Mouse (Mus musculus): ENCODE data around the gene Tuba1c.

Gene Tuba1c

GRCm38 (mm10) chr15:99029619-99030584, at the start of gene Tuba1c:
Gene Tuba1c (plus strand): TSS chr15:99029891.
- peak; percentile 94 to 95 for DNase-seq (ENCODE audit: low spot score in 2 of 2)

- no peak for DNase-seq (ENCODE audit: low spot score in 2 of 2)
These were observed 49.6 kb upstream of the Tuba1c start for GRCm38 (mm10) chr15:98980012-98980614.

- DNase-seq (ENCODE audit: low spot score in 2 of 2) = no peak
These were observed 47.6 kb upstream of the Tuba1c start for GRCm38 (mm10) chr15:98982100-98982499.

GRCm38 (mm10) chr15:98983431-98984081, 46.1 kb upstream of the Tuba1c start:
- no peak for DNase-seq (ENCODE audit: low spot score in 2 of 2)

GRCm38 (mm10) chr15:98984681-98985080, 45.0 kb upstream of the Tuba1c start:
- no peak for DNase-seq (ENCODE audit: low spot score in 2 of 2)

GRCm38 (mm10) chr15:98985240-98985981, 44.3 kb upstream of the Tuba1c start:
- peak; percentile 83 to 84 for DNase-seq (ENCODE audit: low spot score in 2 of 2)

GRCm38 (mm10) chr15:98985982-98986715, 43.5 kb upstream of the Tuba1c start:
- no peak for DNase-seq (ENCODE audit: low spot score in 2 of 2)

DNA sequence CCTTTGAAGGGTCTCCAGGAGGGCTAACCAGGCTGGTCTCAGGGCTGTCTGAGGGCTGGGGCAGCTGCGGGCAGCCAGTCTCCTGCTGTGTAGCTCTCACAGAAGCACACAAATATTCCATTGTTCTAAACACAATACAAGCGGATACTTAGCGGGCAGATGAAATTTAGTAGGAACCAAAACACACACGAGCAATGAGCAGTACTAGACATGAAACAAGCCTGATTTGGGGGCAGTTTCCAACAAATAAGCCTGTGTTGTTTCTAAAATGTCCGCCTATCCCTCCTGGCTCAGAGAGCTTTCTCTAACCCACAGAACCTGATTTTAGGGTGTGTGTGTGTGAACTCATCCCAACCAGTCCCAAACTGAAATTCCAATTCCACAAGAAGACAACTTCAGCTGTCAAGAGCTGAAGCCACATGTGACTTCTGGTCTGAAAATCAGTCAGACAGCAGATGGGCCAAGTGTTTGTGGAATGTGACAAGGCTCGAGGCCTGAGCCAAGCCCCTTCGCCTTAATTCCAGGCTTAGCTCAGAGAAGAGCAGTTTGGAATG, 42.5 kb upstream of the Tuba1c start:
- no peak for DNase-seq (ENCODE audit: low spot score in 2 of 2)

DNA sequence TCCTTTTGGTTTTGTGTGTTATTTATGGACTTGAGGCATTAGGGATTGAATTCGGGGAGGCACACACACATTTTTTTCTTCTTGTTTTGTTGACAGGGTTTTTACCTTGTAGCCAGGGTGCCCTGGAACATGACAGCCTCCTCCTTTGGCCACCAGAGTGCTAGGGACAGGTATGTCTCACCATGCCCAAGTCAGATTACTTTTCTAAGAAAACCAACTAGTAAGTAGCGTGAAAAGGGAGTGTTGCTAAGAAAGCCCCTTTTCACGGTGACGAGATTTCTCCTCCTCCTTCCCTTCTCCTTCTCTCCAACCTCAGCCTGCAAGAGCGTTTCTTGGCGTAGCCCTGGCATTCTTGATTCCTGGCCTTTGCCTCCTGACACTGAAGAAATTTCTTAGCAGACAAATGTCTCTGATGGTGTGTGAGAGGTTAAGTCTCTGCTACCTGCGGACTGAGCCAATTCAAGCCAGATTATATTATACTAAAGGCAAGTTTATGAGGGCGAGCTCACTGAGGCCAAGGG, 42.0 kb upstream of the Tuba1c start:
- no peak for DNase-seq (ENCODE audit: low spot score in 2 of 2)

DNA sequence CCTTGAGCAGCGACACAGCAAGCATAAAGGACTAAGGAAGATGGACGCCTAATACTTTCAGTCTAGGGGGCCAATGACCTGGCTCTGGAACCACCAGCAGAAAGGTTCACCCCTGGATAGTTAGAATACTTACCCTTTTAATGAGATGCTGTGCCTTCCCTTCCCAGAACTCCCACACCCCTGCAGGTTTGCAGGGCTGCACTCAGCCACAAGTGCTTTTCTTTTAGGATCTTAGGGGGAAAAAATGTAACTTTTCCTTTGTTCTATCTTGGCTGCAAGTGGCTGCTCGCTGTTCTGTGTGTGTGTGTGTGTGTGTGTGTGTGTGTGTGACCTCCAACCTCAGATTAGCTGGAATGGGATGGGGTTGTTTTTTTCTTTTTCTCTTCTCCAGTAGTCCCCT, 40.9 kb upstream of the Tuba1c start:
- no peak for DNase-seq (ENCODE audit: low spot score in 2 of 2)

DNA sequence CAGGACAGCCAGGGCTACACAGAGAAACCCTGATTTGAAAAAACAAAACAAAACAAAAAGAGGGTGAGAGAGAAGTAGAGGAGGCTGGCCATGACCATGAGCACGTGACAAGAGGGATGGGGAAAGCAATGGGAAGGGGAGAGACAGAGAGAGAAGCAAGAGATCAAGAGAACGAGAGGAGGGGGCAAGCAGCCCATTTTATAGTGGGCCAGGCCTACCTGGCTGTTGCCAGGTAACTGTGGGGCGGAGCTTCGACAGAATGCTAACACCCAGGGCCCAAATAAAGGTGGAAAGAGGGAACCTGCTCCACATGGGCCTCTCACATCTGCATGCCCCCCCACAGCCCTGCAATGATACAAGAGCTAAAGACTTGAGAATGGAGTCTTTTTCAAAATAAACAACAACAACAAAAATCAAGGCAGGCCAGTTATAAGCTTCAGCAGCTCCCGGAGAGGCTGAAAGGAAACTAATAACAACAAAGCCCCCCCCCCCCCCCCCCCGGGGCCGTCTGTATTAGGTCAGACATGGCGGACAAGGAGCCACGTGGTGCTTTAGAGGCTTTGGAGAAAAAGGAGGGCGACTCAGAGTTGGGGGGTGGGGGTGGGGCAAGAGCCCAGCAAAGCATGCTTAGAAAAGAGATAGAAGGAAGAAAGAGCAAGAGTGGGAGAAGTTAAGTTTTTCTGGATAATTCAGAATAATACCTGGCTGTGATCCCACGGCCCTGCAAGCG, 39.8 kb upstream of the Tuba1c start:
- no peak for DNase-seq (ENCODE audit: low spot score in 2 of 2)

DNA sequence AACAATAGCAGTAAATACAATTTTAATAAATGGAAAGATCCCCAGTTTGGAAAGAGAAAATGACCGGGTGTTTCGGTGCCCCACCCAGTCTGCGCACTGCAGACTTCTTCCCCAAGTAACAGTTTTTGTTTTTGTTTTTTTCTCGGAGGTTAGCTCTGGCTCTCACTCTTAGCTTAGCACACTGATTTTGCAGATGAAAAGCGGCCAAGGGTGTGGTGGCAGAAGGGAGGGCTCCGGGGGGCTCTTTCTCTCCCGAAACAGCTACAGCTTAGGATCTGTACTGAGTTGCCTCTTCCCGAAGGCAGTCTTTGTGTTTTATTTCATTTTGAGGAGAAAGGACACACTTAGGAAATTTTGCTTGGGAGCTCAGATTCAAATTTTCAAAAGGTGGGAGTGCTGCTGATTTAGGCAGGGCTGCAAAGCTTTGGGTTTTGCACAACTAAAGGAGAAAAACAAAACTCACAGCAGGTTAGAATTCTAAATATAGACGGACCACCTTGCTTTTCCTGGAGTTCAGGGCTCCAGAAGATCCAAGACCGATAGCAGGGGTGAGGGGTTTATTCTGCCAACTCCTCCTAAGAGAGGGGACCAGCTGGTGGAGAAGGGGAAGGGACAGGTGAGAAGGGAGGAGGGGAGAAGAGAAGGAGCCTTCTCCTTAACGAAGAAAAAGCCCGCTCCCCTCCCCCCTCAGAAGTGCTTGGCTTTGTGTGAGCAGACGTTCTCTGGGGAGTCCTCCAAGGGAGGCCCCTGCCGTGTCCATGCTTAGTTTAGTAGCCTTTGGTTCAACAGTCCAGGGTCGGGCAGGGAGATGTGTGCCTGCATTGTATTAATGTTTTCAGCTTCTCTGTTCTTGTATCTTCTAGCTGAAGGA, 38.8 kb upstream of the Tuba1c start:
- no peak for DNase-seq (ENCODE audit: low spot score in 2 of 2)

- no peak for DNase-seq (ENCODE audit: low spot score in 2 of 2)
These were observed 38.1 kb upstream of the Tuba1c start for GRCm38 (mm10) chr15:98991540-98992050.

DNA sequence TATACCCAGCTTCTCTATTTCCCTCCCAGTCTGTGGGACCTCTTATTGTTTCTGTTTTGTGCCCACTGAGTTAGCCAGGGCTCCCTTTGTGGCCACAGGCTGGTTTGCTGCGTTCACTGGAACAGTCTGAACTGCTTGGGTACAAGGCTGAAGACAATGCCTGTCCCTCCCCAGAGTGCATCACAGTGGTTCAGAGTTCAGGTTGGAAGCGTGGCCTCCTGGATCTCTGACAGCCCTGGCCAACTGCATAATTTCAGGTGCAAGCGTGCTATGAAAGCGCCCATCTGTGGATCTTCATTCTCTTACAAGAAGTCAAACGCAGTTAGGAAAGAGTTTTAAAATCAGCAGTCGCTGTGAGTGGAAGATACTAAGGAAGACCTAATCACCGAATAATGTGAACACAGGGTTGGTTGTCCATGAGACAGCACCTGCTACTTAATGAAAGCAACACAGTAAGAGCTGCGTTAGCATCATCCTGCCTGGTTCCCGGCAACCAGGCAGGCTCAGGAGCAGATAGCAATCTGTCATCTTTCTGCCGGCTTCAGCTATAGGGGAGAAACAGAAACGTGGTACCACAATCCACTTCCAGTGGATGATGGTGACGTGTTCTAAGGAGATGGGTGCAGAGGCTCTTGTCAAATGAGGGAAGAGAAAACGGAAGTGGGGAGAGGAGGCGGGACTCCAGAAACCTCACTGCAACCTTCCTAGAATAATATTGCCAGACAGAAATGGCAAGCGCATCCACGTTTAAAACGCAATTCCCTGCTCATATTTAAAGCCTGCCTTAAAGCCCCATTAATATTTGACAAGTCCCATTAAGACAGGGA, 37.4 kb upstream of the Tuba1c start:
- DNase-seq (ENCODE audit: low spot score in 2 of 2) = peak in 1 of 2 experiments; percentile 48

DNA sequence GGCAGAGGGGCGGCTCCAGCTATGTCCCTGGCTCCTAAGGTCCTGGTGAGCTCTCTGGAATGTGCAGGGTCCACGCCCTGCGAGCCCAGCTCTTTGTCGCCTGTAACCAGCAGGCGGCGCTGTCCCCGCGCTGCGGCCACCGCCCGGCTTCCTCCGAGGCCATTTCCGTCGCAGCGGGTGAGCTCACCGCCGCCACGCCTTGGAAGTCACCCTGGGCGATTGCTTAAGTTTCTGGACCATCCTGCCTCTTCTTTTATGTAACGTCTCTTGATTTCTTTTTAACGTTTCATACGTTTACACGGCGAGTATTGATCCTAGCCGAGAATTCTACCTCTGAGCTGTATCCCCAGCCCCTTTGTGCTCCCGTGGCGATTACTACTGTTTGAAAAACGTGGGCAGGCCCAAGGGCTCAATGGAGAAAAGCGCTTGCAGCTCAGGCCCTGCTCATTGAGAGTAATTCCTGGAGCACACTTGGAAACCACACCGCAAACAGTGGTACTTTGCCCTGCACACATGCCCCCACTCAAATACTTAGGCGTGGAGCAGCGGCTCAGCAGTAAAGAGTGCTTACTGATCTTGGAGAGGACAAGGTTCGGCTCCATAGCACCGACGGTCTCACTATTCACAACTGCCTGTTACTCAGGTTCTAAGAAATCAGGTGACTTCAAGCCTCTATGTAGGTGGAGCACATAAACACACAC, 36.4 kb upstream of the Tuba1c start:
- peak; percentile 86 to 90 for DNase-seq (ENCODE audit: low spot score in 2 of 2)

GRCm38 (mm10) chr15:98993865-98994264, 35.8 kb upstream of the Tuba1c start:
- DNase-seq (ENCODE audit: low spot score in 2 of 2) = peak; percentile 86 to 91

- DNase-seq (ENCODE audit: low spot score in 2 of 2) = no peak
These were observed 34.7 kb upstream of the Tuba1c start for GRCm38 (mm10) chr15:98994957-98995520.

Measured in natural killer cell, adult 2 months (primary cell).